Mouse (Mus musculus) hindbrain, embryonic 13.5 days (tissue): ENCODE measurements around the gene Gm49395. TPM values are rescaled to one million over a fixed set of nuclear protein-coding genes. Genes with fewer than 3 reads are reported as not detected.

Experiments used
- ATAC-seq: fragments of 200-750 bp; cut with Nextera tagmentation; 2 replicates; pipeline ENCODE4 v1.8.0; 2017; ENCODE audit warnings: moderate TSS enrichment; ENCODE audit not compliant: low FRiP score
- H3K27ac ChIP-seq: fragments of 300-500 bp; sonication (generic); 2 replicates; pipeline ENCODE4 v1.5.1; 2015; ENCODE audit warnings: inconsistent platforms, mild to moderate bottlenecking, moderate library complexity
- H3K27me3 ChIP-seq: fragments of 300-500 bp; sonication (generic); 2 replicates; pipeline ENCODE4 v1.6.1; 2015; ENCODE audit warnings: mild to moderate bottlenecking, inconsistent platforms
- H3K36me3 ChIP-seq: fragments of 300-500 bp; sonication (generic); 2 replicates; pipeline ENCODE4 v1.6.1; 2015; ENCODE audit warnings: mild to moderate bottlenecking, inconsistent platforms
- H3K4me1 ChIP-seq: fragments of 300-500 bp; sonication (generic); replicated peaks from 2 replicates; pipeline ENCODE4 v1.6.1; 2015; ENCODE audit warnings: inconsistent platforms
- H3K4me2 ChIP-seq: fragments of 300-500 bp; sonication (generic); 2 replicates; pipeline ENCODE4 v1.6.1; 2015; ENCODE audit warnings: inconsistent platforms, mild to moderate bottlenecking, moderate library complexity
- H3K4me3 ChIP-seq: fragments of 300-500 bp; sonication (generic); 2 replicates; pipeline ENCODE4 v1.5.1; 2015; ENCODE audit warnings: mild to moderate bottlenecking, inconsistent platforms
- H3K9ac ChIP-seq: fragments of 300-500 bp; sonication (generic); 2 replicates; pipeline ENCODE4 v1.6.1; 2015; ENCODE audit warnings: mild to moderate bottlenecking, inconsistent platforms
- H3K9me3 ChIP-seq: fragments of 300-500 bp; sonication (generic); 2 replicates; pipeline ENCODE4 v1.6.1; 2016; ENCODE audit warnings: inconsistent platforms
- WGBS: fragments of 180-500 bp; shearing (Covaris S2); methylation state at CpG from one replicate; pipeline ENCODE4 v1.1.7; 2015; 5-methylcytosine and 5-hydroxymethylcytosine counted together
- polyA plus RNA-seq: library from polyadenylated mRNA; unstranded; fragments of >200 nt; fragmentation: Nextera tagmentation; extraction: Ambion mirVana; gene quantifications from 2 replicates; pipeline ENCODE4 v1.2.1, GENCODE M21; 2015

The Gm49395 gene
- polyA plus RNA-seq, 1 experiment from 2014 or later: 4.7 TPM

DNA sequence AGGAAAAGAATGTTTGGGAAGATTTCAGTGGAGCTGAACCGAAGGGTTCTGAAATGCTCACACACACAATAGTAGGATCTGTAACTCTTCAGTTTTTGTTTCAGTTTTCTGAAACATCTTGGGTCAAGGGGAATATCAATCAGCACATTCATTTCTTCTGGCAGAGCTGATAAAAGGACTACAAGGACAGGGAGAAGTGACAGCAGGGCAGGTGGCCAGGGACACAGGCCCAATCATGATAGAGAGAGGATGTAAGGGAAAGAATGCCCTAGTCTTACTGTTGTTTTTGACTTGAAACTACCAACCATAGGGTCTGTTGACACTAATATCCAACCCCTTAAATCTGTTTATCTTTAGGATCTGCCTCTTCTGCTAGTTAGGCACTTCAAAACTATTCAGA is 22.8 kb upstream of the Gm49395 start:
- no peaks in the 10 kb centered on the region for H3K27me3 ChIP-seq
- H3K4me2 ChIP-seq: no peak overlapping the region
- H3K36me3 ChIP-seq: no peaks in the 10 kb centered on the region
- H3K27ac ChIP-seq: no peak overlapping the region
- H3K9me3 ChIP-seq: no peaks in the 10 kb centered on the region
- no peak overlapping the region for H3K9ac ChIP-seq
- ATAC-seq: no peak
- H3K4me1 ChIP-seq: no peaks in the 10 kb centered on the region
- WGBS: 84% methylated on average over 1 of the region's 1 CpGs
- H3K4me3 ChIP-seq: no peak overlapping the region

DNA sequence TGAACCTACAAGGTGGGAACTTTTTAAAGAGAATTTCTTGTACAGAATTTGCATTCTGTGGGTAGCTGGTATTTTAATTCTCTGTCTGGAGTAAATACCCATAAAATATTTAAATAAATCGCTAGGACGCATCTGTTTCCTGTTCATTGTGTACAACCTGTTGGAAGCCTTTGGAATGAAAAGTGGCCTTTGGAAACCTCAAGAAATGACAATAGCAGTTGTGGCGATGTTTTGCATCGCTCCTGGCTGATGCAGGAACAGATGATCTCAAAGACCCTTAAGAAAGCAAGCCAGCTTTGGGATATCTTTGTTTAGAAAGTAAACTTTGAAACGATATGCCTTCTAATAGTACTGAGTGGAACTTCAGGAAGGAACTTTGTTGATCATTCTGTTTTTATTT is 17.0 kb upstream of the Gm49395 start:
- no peak for ATAC-seq
- Histone ChIP-seq H3K27ac (no peak overlapping the region), H3K4me3 (no peak overlapping the region), H3K9me3 (no peaks in the 10 kb centered on the region), H3K4me1 (no peaks in the 10 kb centered on the region), H3K4me2 (no peak overlapping the region), H3K27me3 (no peaks in the 10 kb centered on the region), H3K9ac (no peak overlapping the region), H3K36me3 (no peaks in the 10 kb centered on the region)
- 60% methylated on average over 5 of the region's 5 CpGs for whole genome bisulfite sequencing

DNA sequence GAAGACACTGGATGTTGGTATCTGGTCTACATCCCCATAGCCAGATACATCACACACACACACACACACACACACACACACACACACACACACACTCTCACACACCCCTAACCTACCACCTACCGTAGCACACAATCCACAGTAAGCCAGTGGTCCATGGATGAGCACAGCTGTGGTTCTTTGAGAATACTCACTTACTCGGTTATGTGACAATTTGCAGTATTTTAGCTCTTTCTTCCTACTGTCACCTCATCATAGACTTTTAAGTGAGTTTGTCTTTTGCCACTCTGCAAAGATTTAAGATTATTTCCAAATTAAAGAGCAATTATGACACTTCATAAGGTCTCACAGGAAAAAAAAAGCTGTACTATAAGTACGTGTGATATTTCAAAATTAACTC is 16.5 kb upstream of the Gm49395 start:
- H3K4me2 ChIP-seq: no peak overlapping the region
- ATAC-seq: no peak
- no peaks in the 10 kb centered on the region for H3K36me3 ChIP-seq
- H3K4me1 ChIP-seq: no peaks in the 10 kb centered on the region
- WGBS: 87% methylated on average over 3 of the region's 3 CpGs
- H3K27me3 ChIP-seq: no peaks in the 10 kb centered on the region
- no peak overlapping the region for H3K27ac ChIP-seq
- no peaks in the 10 kb centered on the region for H3K9me3 ChIP-seq
- H3K9ac ChIP-seq: no peak overlapping the region
- H3K4me3 ChIP-seq: no peak overlapping the region

DNA sequence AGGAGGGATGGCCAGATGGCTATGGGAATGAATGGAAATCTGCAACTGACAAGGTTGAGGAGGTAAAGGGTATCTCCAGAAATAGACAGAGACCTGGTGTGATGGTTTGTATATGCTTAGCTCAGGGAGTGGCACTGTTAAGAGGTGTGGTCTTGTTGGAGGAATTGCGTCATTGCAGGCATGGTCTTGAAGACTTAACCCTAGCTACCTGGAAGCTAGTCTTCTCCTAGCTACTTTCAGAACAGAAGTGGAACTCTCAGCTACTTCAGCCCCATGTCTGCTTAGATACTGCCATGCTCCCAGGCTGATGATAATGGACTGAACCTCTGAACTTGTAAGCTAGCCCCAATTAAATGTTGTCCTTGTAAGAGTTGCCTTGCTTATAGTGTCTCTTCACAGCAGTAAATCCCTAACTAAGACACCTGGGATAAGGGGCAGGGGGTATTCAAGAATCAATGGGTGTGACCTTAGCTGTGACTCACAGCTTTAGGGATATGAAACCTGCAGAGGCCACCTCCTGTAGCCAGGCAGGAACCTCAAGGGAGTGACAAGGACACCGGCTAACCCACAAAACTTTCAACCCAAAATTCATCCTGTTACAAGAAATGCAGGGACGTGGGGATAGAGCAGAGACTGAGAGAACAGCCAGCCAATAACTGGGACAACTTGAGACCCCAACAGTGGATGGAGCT is 15.4 kb upstream of the Gm49395 start:
- no peaks in the 10 kb centered on the region for H3K36me3 ChIP-seq
- no peak overlapping the region for H3K4me3 ChIP-seq
- no peak overlapping the region for H3K27ac ChIP-seq
- no peaks in the 10 kb centered on the region for H3K9me3 ChIP-seq
- H3K9ac ChIP-seq: no peak overlapping the region
- H3K27me3 ChIP-seq: no peaks in the 10 kb centered on the region
- H3K4me2 ChIP-seq: no peak overlapping the region
- ATAC-seq: no peak
- WGBS: 85% methylated on average over 3 of the region's 3 CpGs
- no peaks in the 10 kb centered on the region for H3K4me1 ChIP-seq

DNA sequence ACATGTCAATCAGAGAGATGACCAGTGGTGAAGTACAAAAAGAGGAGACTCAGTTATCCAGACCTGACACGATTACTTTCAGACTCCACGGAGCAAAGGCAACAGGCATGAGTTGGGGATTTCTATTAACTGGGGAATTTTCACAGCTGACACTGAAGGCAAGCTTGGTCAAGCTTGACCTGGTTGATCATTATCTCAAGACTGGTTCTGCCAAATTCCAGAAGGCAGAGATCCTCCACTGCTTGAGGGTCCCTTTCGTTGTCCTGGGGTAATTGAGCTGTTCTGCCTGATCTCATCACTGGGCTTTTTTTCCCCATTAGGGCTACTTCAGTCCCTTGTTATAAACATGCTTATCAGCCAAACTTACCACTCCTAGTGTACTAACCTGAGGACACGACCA is 7.9 kb upstream of the Gm49395 start:
- H3K4me1 ChIP-seq: no peaks in the 10 kb centered on the region
- no peak for ATAC-seq
- no peak overlapping the region for H3K9ac ChIP-seq
- 82% methylated on average over 4 of the region's 4 CpGs for WGBS
- no peaks in the 10 kb centered on the region for H3K36me3 ChIP-seq
- no peak overlapping the region for H3K27ac ChIP-seq
- no peak overlapping the region for H3K4me2 ChIP-seq
- no peaks in the 10 kb centered on the region for H3K27me3 ChIP-seq
- no peaks in the 10 kb centered on the region for H3K9me3 ChIP-seq
- no peak overlapping the region for H3K4me3 ChIP-seq

DNA sequence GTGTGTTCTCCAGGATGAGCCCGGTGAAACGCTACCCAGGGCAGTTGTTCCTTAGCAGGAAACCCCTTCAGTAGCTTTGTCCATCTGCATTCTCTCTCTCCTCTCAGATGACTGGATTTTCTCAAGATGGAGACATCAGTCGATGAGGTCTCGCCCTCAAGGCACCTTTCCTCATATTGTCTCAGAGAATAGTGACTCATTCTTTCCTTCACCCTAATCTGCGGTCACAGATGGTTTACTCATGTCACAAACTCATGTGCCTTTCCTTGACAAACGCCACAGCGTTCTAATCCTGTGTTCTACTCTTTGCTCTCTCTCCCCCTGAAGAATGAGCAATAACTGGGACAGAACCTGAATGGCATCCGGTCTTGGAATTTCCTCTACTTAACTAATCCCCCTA is 5.7 kb upstream of the Gm49395 start:
- peaks cover 4% of the 10 kb centered on the region for H3K27me3 ChIP-seq
- no peaks in the 10 kb centered on the region for H3K9me3 ChIP-seq
- no peaks in the 10 kb centered on the region for H3K36me3 ChIP-seq
- no peak for ATAC-seq
- no peak overlapping the region for H3K27ac ChIP-seq
- no peak overlapping the region for H3K9ac ChIP-seq
- no peak overlapping the region for H3K4me2 ChIP-seq
- H3K4me1 ChIP-seq: no peaks in the 10 kb centered on the region
- 92% methylated on average over 8 of the region's 8 CpGs for WGBS
- H3K4me3 ChIP-seq: no peak overlapping the region

DNA sequence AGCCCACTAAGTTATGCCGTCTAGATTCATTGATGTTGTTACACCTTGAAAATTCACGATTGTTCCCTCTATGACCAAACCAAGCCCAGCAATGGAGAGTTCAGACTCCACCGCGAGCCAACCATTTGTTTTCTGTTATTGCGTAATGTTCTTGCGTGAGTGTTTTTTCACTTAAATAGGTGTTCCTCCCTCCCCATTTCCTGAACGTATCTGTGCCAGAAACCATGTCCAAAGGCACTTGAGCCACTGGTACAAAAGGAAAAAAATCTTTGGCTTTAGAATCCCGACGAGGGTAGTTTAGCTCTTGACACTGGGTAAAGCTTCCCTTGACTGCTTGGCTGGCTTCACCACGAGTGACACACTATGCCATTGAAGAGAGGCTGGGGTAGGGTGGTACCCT is 4.5 kb upstream of the Gm49395 start:
- no peak overlapping the region for H3K27ac ChIP-seq

DNA sequence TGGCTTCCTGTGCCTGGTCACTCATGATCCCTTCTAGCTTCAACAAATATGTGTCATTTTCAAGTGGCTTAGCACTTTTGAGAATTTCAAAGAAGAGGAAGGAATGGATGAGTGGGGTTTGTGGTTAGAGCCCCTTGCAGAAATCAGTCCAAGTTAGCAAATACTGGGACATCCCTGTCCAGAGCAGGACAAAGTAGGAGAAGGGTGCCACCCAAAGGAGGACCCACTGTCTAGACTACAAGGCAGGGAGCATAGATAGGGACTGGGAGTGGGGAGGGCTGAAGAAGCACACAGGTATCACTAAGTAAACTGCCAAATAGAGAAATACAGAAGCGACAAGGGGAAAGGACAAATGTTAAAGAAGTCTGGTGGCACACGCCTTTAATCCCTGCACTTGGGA is 1.0 kb upstream of the Gm49395 start:
- Histone ChIP-seq H3K4me2 (no peak overlapping the region), H3K27me3 (peaks cover 39% of the 10 kb centered on the region), H3K27ac (no peak overlapping the region), H3K9ac (no peak overlapping the region), H3K36me3 (no peaks in the 10 kb centered on the region), H3K4me1 (peaks cover 14% of the 10 kb centered on the region), H3K9me3 (no peaks in the 10 kb centered on the region), H3K4me3 (no peak overlapping the region)
- no peak for ATAC-seq
- WGBS: 97% methylated on average over 2 of the region's 2 CpGs

More for the DNA sequence above, 4.5 kb upstream of the Gm49395 start:
- 90% methylated on average over 10 of the region's 10 CpGs for WGBS
- no peaks in the 10 kb centered on the region for H3K36me3 ChIP-seq
- no peak overlapping the region for H3K9ac ChIP-seq
- H3K4me3 ChIP-seq: no peak overlapping the region
- H3K27me3 ChIP-seq: peaks cover 15% of the 10 kb centered on the region
- H3K9me3 ChIP-seq: no peaks in the 10 kb centered on the region
- no peak for ATAC-seq
- no peak overlapping the region for H3K4me2 ChIP-seq
- peaks cover 11% of the 10 kb centered on the region for H3K4me1 ChIP-seq

DNA sequence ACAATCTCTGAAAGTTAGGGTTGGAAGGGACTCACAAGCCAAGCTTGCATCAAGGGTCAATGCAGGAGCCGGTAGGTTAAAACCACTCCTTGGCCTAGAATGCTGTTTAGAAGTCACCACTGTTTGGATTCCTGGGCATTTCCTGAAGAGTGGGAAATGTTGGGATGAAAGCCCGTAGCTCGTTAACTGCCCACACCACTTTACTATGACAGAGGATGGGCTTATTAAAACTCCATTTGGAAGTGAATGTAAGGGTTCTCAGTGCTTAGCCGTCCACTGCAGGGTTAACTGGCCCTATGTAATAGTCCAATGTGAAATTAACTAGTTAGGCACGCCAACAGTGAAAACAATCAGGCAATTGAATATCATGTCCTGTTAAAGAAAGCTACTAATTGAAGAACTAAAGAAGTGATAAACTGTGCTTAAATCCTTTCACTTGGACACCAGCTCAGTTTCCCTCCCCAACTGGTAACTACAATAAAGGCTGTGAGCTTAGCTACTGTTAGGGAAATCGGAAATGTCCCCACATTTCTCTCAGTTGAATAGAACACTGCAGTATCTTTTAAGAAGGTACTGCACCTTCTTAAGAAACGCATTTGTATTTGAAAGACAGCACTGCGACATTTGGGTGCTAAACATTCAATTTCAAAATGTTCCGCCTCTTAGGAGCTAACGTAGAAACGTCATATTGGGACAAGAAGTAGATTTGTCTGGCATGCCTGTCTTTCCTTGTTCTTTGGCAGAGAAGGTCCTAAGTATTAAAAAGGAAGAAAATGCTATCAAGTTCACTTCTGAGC is 1.1 kb downstream of the Gm49395 start:
- H3K4me2 ChIP-seq: peak overlapping the region; percentile 93

DNA sequence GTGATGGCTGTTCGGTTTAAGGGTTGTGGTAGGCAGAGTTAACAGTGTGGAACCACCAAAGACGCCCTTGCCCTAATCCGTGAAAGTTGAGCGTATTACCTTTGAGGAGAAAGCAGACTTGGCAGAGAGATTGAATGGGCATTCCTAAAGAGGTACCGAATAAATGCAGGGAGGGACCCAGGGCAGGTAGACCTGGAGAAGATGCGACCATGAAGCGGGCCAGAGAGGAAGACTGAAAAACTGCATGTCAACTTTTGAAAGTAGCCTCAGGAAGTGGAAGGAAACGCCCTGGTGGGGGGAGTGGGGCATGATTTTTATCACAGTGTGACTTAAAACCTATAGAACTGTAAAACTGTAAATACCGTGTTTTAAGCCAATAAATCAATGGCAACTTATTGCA is 2.3 kb downstream of the Gm49395 start:
- ATAC-seq: no peak
- H3K27ac ChIP-seq: no peak overlapping the region
- WGBS: 90% methylated on average over 9 of the region's 9 CpGs
- no peaks in the 10 kb centered on the region for H3K9me3 ChIP-seq
- H3K4me2 ChIP-seq: no peak overlapping the region
- peaks cover 39% of the 10 kb centered on the region for H3K27me3 ChIP-seq
- no peaks in the 10 kb centered on the region for H3K36me3 ChIP-seq
- H3K4me3 ChIP-seq: no peak overlapping the region
- H3K9ac ChIP-seq: no peak overlapping the region
- H3K4me1 ChIP-seq: peaks cover 14% of the 10 kb centered on the region

More for the DNA sequence above, 1.1 kb downstream of the Gm49395 start:
- peaks cover 39% of the 10 kb centered on the region for H3K27me3 ChIP-seq
- 31% methylated on average over 11 of the region's 11 CpGs for WGBS
- H3K27ac ChIP-seq: no peak overlapping the region
- peak overlapping the region; percentile 50 for H3K4me3 ChIP-seq
- peaks cover 14% of the 10 kb centered on the region for H3K4me1 ChIP-seq
- no peaks in the 10 kb centered on the region for H3K9me3 ChIP-seq
- ATAC-seq: no peak
- H3K36me3 ChIP-seq: no peaks in the 10 kb centered on the region
- H3K9ac ChIP-seq: no peak overlapping the region

DNA sequence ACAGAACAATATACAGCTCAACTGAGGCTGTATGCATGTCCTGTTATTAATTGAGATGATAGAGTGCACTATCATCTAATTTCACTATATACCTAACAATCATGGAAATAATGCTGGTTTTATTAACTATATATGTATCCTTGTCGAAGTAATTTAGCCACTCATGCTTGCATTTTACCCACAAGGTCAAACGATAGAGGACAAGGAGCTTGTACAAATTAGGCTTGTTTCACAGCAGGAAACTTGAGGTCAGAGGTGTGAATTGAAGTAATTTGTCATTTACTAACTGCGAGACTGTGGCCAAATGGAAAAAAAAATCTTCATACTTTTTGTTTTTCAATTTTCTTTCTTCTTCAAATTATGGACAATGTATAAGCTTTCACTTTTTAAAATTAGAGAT is 3.5 kb downstream of the Gm49395 start:
- Histone ChIP-seq H3K27me3 (peaks cover 39% of the 10 kb centered on the region), H3K36me3 (no peaks in the 10 kb centered on the region), H3K9ac (no peak overlapping the region), H3K9me3 (no peaks in the 10 kb centered on the region), H3K4me3 (no peak overlapping the region), H3K4me1 (peaks cover 14% of the 10 kb centered on the region), H3K27ac (no peak overlapping the region), H3K4me2 (no peak overlapping the region)
- WGBS: 85% methylated on average over 3 of the region's 3 CpGs
- ATAC-seq: no peak

DNA sequence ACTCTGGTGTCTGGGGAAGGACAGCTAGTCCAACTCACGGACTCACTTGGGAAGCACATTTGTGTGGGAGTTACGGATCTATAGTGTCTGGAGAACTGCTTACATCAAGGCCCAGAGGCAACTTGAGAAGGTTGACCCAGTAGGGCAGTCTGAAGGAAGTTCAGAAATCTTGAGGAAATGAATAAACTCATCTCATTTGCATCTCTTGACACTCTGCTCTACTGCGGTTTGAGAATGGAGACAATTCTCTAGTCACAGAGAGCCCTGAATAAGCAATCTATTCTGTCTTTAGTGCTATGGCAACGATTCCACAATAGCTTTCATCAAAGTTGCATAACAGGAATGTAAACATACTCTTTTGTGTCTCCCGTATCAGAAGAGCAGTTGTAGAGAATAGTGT is 4.8 kb downstream of the Gm49395 start:
- Histone ChIP-seq H3K4me2 (no peak overlapping the region), H3K27me3 (peaks cover 32% of the 10 kb centered on the region), H3K4me1 (peaks cover 11% of the 10 kb centered on the region), H3K36me3 (no peaks in the 10 kb centered on the region), H3K4me3 (no peak overlapping the region), H3K27ac (no peak overlapping the region), H3K9ac (no peak overlapping the region), H3K9me3 (no peaks in the 10 kb centered on the region)
- 36% methylated on average over 5 of the region's 5 CpGs for WGBS
- ATAC-seq: no peak

DNA sequence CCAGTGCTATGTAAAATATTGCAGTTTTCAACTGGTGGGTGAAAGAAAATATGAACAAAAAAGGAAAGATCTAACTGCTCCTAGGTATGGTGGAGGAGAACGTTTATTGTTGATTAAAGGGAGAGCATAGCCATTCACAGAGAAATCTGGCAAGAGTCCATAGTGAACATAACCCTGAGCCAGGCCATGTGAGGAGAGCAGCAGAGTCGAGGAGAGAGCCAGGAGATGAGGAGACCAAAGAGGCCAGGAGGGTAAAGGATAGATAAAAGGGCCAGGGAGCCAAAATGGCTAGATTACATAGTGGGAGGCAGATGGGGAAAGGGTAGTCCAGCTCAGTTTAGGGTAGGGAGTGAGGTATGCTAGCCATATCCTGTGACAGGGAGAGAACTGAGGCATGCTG is 5.5 kb downstream of the Gm49395 start:
- 63% methylated on average over 2 of the region's 2 CpGs for WGBS
- Histone ChIP-seq H3K27ac (no peak overlapping the region), H3K36me3 (no peaks in the 10 kb centered on the region)

More for the DNA sequence above, 5.5 kb downstream of the Gm49395 start:
- ATAC-seq: no peak
- Histone ChIP-seq H3K9ac (no peak overlapping the region), H3K9me3 (no peaks in the 10 kb centered on the region), H3K27me3 (peaks cover 24% of the 10 kb centered on the region), H3K4me3 (no peak overlapping the region), H3K4me1 (peaks cover 4% of the 10 kb centered on the region), H3K4me2 (no peak overlapping the region)
